Mouse (Mus musculus): ENCODE data around the gene Uso1. TPM values are rescaled to one million over a fixed set of nuclear protein-coding genes. Genes with fewer than 3 reads are reported as not detected.
"Not testable (repeated sequence)": the region's sequence is repeated elsewhere in the genome, so short reads cannot be mapped to it uniquely, and the experiment has no call there.

Gene Uso1
- polyA plus RNA-seq, 1 experiment from 2014 or later: 26.9 TPM

- no peak overlapping the region for H3K4me3 ChIP-seq (ENCODE audit: low read depth, low read length)
- no peak overlapping the region for H3K9ac ChIP-seq (ENCODE audit: low read length)
- H3K27me3 ChIP-seq (ENCODE audit: control insufficient read depth, insufficient read depth, low read length): no peaks in the 10 kb centered on the region
- WGBS: 96% methylated on average over 4 of the region's 4 CpGs
- H3K9me3 ChIP-seq (ENCODE audit: control insufficient read depth, low read length): no peaks in the 10 kb centered on the region
- DNase-seq (ENCODE audit: low spot score) (no peak), ATAC-seq (ENCODE audit: insufficient read depth, low FRiP score, low TSS enrichment) (no peak)
- no peak overlapping the region for H3K4me2 ChIP-seq (ENCODE audit: low read depth)
- no peak overlapping the region for H3K27ac ChIP-seq (ENCODE audit: low read depth, low read length)
- H3K36me3 ChIP-seq (ENCODE audit: control insufficient read depth, insufficient read depth, low read length): no peaks in the 10 kb centered on the region; the same call in 1 of the 2 replicates
- H3K4me1 ChIP-seq (ENCODE audit: control insufficient read depth, insufficient read depth, low read length): no peaks in the 10 kb centered on the region
These were observed 5.6 kb upstream of the Uso1 start for GRCm38 (mm10) chr5:92132127-92132526.

- WGBS: 79% methylated on average over 4 of the region's 4 CpGs
- not testable (repeated sequence) for H3K4me1 ChIP-seq (ENCODE audit: control insufficient read depth, insufficient read depth, low read length); H3K27me3 ChIP-seq (ENCODE audit: control insufficient read depth, insufficient read depth, low read length); DNase-seq (ENCODE audit: low spot score); H3K9me3 ChIP-seq (ENCODE audit: control insufficient read depth, low read length); H3K4me2 ChIP-seq (ENCODE audit: low read depth); H3K27ac ChIP-seq (ENCODE audit: low read depth, low read length); H3K36me3 ChIP-seq (ENCODE audit: control insufficient read depth, insufficient read depth, low read length); H3K4me3 ChIP-seq (ENCODE audit: low read depth, low read length); ATAC-seq (ENCODE audit: insufficient read depth, low FRiP score, low TSS enrichment); H3K9ac ChIP-seq (ENCODE audit: low read length)
These were observed 4.7 kb upstream of the Uso1 start for GRCm38 (mm10) chr5:92133006-92133405.

GRCm38 (mm10) chr5:92134934-92135333 is 2.8 kb upstream of the Uso1 start:
- H3K27me3 ChIP-seq (ENCODE audit: control insufficient read depth, insufficient read depth, low read length): no peaks in the 10 kb centered on the region
- peaks cover 11% of the 10 kb centered on the region for H3K4me1 ChIP-seq (ENCODE audit: control insufficient read depth, insufficient read depth, low read length)
- no peak overlapping the region for H3K4me3 ChIP-seq (ENCODE audit: low read depth, low read length)
- H3K9me3 ChIP-seq (ENCODE audit: control insufficient read depth, low read length): no peaks in the 10 kb centered on the region
- no peak overlapping the region for H3K27ac ChIP-seq (ENCODE audit: low read depth, low read length)
- ATAC-seq (ENCODE audit: insufficient read depth, low FRiP score, low TSS enrichment) (no peak), DNase-seq (ENCODE audit: low spot score) (no peak)
- 85% methylated on average over 3 of the region's 3 CpGs for WGBS
- H3K9ac ChIP-seq (ENCODE audit: low read length): no peak overlapping the region
- H3K36me3 ChIP-seq (ENCODE audit: control insufficient read depth, insufficient read depth, low read length): no peaks in the 10 kb centered on the region; the same call in 1 of the 2 replicates
- H3K4me2 ChIP-seq (ENCODE audit: low read depth): no peak overlapping the region

- peak overlapping the region; percentile 85 for H3K4me3 ChIP-seq (ENCODE audit: low read depth, low read length)
- H3K4me1 ChIP-seq (ENCODE audit: control insufficient read depth, insufficient read depth, low read length): peaks cover 11% of the 10 kb centered on the region
- no peaks in the 10 kb centered on the region for H3K27me3 ChIP-seq (ENCODE audit: control insufficient read depth, insufficient read depth, low read length)
- H3K9ac ChIP-seq (ENCODE audit: low read length): peak overlapping the region; percentile 48
- no peaks in the 10 kb centered on the region for H3K9me3 ChIP-seq (ENCODE audit: control insufficient read depth, low read length)
- peak overlapping the region; percentile 76 for H3K4me2 ChIP-seq (ENCODE audit: low read depth)
- 72% methylated on average over 9 of the region's 9 CpGs for WGBS
- no peak for ATAC-seq (ENCODE audit: insufficient read depth, low FRiP score, low TSS enrichment)
- no peak for DNase-seq (ENCODE audit: low spot score)
- H3K27ac ChIP-seq (ENCODE audit: low read depth, low read length): no peak overlapping the region
- no peaks in the 10 kb centered on the region for H3K36me3 ChIP-seq (ENCODE audit: control insufficient read depth, insufficient read depth, low read length)
These were observed 1.1 kb upstream of the Uso1 start for GRCm38 (mm10) chr5:92136536-92137238.

- peak overlapping the region; percentile 85 for H3K4me3 ChIP-seq (ENCODE audit: low read depth, low read length)
- H3K27me3 ChIP-seq (ENCODE audit: control insufficient read depth, insufficient read depth, low read length): no peaks in the 10 kb centered on the region
- WGBS: 0% methylated on average over 24 of the region's 43 CpGs
- DNase-seq (ENCODE audit: low spot score) (peak; percentile 67), ATAC-seq (ENCODE audit: insufficient read depth, low FRiP score, low TSS enrichment) (peak; percentile 84)
- no peaks in the 10 kb centered on the region for H3K9me3 ChIP-seq (ENCODE audit: control insufficient read depth, low read length)
- H3K27ac ChIP-seq (ENCODE audit: low read depth, low read length): peak overlapping the region; percentile 44; the same call in 1 of the 2 replicates
- peak overlapping the region; percentile 84 for H3K9ac ChIP-seq (ENCODE audit: low read length)
- peaks cover 11% of the 10 kb centered on the region for H3K4me1 ChIP-seq (ENCODE audit: control insufficient read depth, insufficient read depth, low read length)
- H3K36me3 ChIP-seq (ENCODE audit: control insufficient read depth, insufficient read depth, low read length): no peaks in the 10 kb centered on the region
- peak overlapping the region; percentile 76 for H3K4me2 ChIP-seq (ENCODE audit: low read depth)
These were observed 419 bp downstream of the Uso1 start for GRCm38 (mm10) chr5:92138093-92138621.

- Histone ChIP-seq H3K4me1 (ENCODE audit: control insufficient read depth, insufficient read depth, low read length) (peaks cover 11% of the 10 kb centered on the region), H3K27ac (ENCODE audit: low read depth, low read length) (no peak overlapping the region), H3K36me3 (ENCODE audit: control insufficient read depth, insufficient read depth, low read length) (no peaks in the 10 kb centered on the region), H3K4me3 (ENCODE audit: low read depth, low read length) (peak overlapping the region; percentile 85; the same call in 1 of the 2 replicates), H3K9ac (ENCODE audit: low read length) (peak overlapping the region; percentile 24; the same call in 1 of the 2 replicates), H3K27me3 (ENCODE audit: control insufficient read depth, insufficient read depth, low read length) (no peaks in the 10 kb centered on the region), H3K9me3 (ENCODE audit: control insufficient read depth, low read length) (no peaks in the 10 kb centered on the region), H3K4me2 (ENCODE audit: low read depth) (peak overlapping the region; percentile 76)
- 54% methylated on average over 1 of the region's 1 CpGs for WGBS
- no peak for ATAC-seq (ENCODE audit: insufficient read depth, low FRiP score, low TSS enrichment)
- DNase-seq (ENCODE audit: low spot score): no peak
These were observed 1.5 kb downstream of the Uso1 start for GRCm38 (mm10) chr5:92139191-92139590.

- no peak for ATAC-seq (ENCODE audit: insufficient read depth, low FRiP score, low TSS enrichment)
- DNase-seq (ENCODE audit: low spot score): no peak
- H3K27ac ChIP-seq (ENCODE audit: low read depth, low read length): no peak overlapping the region
- WGBS: 78% methylated on average over 5 of the region's 5 CpGs
- no peaks in the 10 kb centered on the region for H3K27me3 ChIP-seq (ENCODE audit: control insufficient read depth, insufficient read depth, low read length)
- H3K36me3 ChIP-seq (ENCODE audit: control insufficient read depth, insufficient read depth, low read length): no peaks in the 10 kb centered on the region
- no peak overlapping the region for H3K4me3 ChIP-seq (ENCODE audit: low read depth, low read length)
- no peaks in the 10 kb centered on the region for H3K9me3 ChIP-seq (ENCODE audit: control insufficient read depth, low read length)
- no peak overlapping the region for H3K4me2 ChIP-seq (ENCODE audit: low read depth)
- H3K4me1 ChIP-seq (ENCODE audit: control insufficient read depth, insufficient read depth, low read length): peaks cover 11% of the 10 kb centered on the region
- H3K9ac ChIP-seq (ENCODE audit: low read length): no peak overlapping the region
These were observed 4.0 kb downstream of the Uso1 start for GRCm38 (mm10) chr5:92141696-92142095.

- Histone ChIP-seq H3K9ac (ENCODE audit: low read length) (no peak overlapping the region), H3K36me3 (ENCODE audit: control insufficient read depth, insufficient read depth, low read length) (no peaks in the 10 kb centered on the region), H3K4me2 (ENCODE audit: low read depth) (no peak overlapping the region), H3K4me1 (ENCODE audit: control insufficient read depth, insufficient read depth, low read length) (peaks cover 11% of the 10 kb centered on the region), H3K27me3 (ENCODE audit: control insufficient read depth, insufficient read depth, low read length) (no peaks in the 10 kb centered on the region), H3K4me3 (ENCODE audit: low read depth, low read length) (no peak overlapping the region), H3K27ac (ENCODE audit: low read depth, low read length) (no peak overlapping the region), H3K9me3 (ENCODE audit: control insufficient read depth, low read length) (no peaks in the 10 kb centered on the region)
- 92% methylated on average over 3 of the region's 3 CpGs for WGBS
- DNase-seq (ENCODE audit: low spot score) (no peak), ATAC-seq (ENCODE audit: insufficient read depth, low FRiP score, low TSS enrichment) (no peak)
These were observed 4.7 kb downstream of the Uso1 start for GRCm38 (mm10) chr5:92142481-92142880.

- Histone ChIP-seq H3K4me1 (ENCODE audit: control insufficient read depth, insufficient read depth, low read length) (peaks cover 7% of the 10 kb centered on the region), H3K9me3 (ENCODE audit: control insufficient read depth, low read length) (no peaks in the 10 kb centered on the region), H3K9ac (ENCODE audit: low read length) (no peak overlapping the region), H3K4me2 (ENCODE audit: low read depth) (no peak overlapping the region), H3K27ac (ENCODE audit: low read depth, low read length) (no peak overlapping the region), H3K36me3 (ENCODE audit: control insufficient read depth, insufficient read depth, low read length) (no peaks in the 10 kb centered on the region), H3K4me3 (ENCODE audit: low read depth, low read length) (no peak overlapping the region), H3K27me3 (ENCODE audit: control insufficient read depth, insufficient read depth, low read length) (no peaks in the 10 kb centered on the region)
- 96% methylated on average over 6 of the region's 6 CpGs for WGBS
- DNase-seq (ENCODE audit: low spot score): no peak
- ATAC-seq (ENCODE audit: insufficient read depth, low FRiP score, low TSS enrichment): no peak
These were observed 5.9 kb downstream of the Uso1 start for GRCm38 (mm10) chr5:92143665-92144064.

Data from neural tube, embryonic 11.5 days (tissue).